Mouse (Mus musculus) embryonic fibroblast, embryonic 13.5 days (primary cell): ENCODE data around the gene D6Ertd527e. TPM values are rescaled to one million over a fixed set of nuclear protein-coding genes. Genes with fewer than 3 reads are reported as not detected.
"Not testable (repeated sequence)": the region's sequence is repeated elsewhere in the genome, so short reads cannot be mapped to it uniquely, and the experiment has no call there.

Experiments used
- H3K27ac ChIP-seq: 2 replicates; pipeline ENCODE4 v1.5.1; 2012; ENCODE audit warnings: low read length, control low read depth, inconsistent platforms; ENCODE audit not compliant: insufficient read depth
- H3K4me1 ChIP-seq: 2 replicates; pipeline ENCODE4 v1.6.1; 2011; ENCODE audit warnings: low read length; ENCODE audit not compliant: control insufficient read depth, insufficient read depth
- H3K4me3 ChIP-seq: 2 replicates; pipeline ENCODE4 v1.5.1; 2011; ENCODE audit warnings: mild to moderate bottlenecking, control low read depth, low read length; ENCODE audit not compliant: insufficient read depth
- CTCF ChIP-seq: IDR thresholded peaks from 2 replicates; pipeline ENCODE4 v1.5.1; 2011; ENCODE audit warnings: mild to moderate bottlenecking, control low read depth, low read length, moderate library complexity, borderline replicate concordance; ENCODE audit not compliant: insufficient read depth
- POLR2A ChIP-seq: IDR thresholded peaks from 2 replicates; pipeline ENCODE4 v1.6.1; 2011; ENCODE audit warnings: low read depth, mild to moderate bottlenecking, control low read depth, low read length, moderate library complexity
- polyA plus RNA-seq: library from polyadenylated mRNA; stranded (reverse); fragments of >200 nt; gene quantifications from 2 replicates; pipeline ENCODE4 v1.2.4, GENCODE M21; 2011; ENCODE audit warnings: low read depth; ENCODE audit not compliant: missing spikeins, insufficient read length

The D6Ertd527e gene
- polyA plus RNA-seq, 1 experiment: 0.60 TPM

- no peak overlapping the region for H3K27ac ChIP-seq
- TF ChIP-seq POLR2A: no peak
- no peak for TF ChIP-seq CTCF
- H3K4me3 ChIP-seq: no peak overlapping the region
- H3K4me1 ChIP-seq: no peaks in the 10 kb centered on the region
Measured at GRCm38 (mm10) chr6:87085026-87085425, 19.5 kb upstream of the D6Ertd527e start.

- H3K27ac ChIP-seq: no peak overlapping the region
- H3K4me1 ChIP-seq: no peaks in the 10 kb centered on the region
- TF ChIP-seq POLR2A (no peak), CTCF (no peak)
- no peak overlapping the region for H3K4me3 ChIP-seq
Measured at GRCm38 (mm10) chr6:87088356-87088755, 16.2 kb upstream of the D6Ertd527e start.

GRCm38 (mm10) chr6:87090877-87091276 is 13.7 kb upstream of the D6Ertd527e start:
- TF ChIP-seq POLR2A (no peak), CTCF (no peak)
- Histone ChIP-seq H3K4me1 (no peaks in the 10 kb centered on the region), H3K27ac (no peak overlapping the region), H3K4me3 (no peak overlapping the region)

- Histone ChIP-seq H3K27ac (no peak overlapping the region), H3K4me3 (no peak overlapping the region), H3K4me1 (no peaks in the 10 kb centered on the region)
- no peak for TF ChIP-seq POLR2A
- TF ChIP-seq CTCF: no peak
Measured at GRCm38 (mm10) chr6:87092476-87092875, 12.1 kb upstream of the D6Ertd527e start.

GRCm38 (mm10) chr6:87093631-87094030 is 10.9 kb upstream of the D6Ertd527e start:
- not testable (repeated sequence) for H3K27ac ChIP-seq, H3K4me3 ChIP-seq, H3K4me1 ChIP-seq

GRCm38 (mm10) chr6:87099261-87099660 is 5.3 kb upstream of the D6Ertd527e start:
- H3K27ac ChIP-seq: no peak overlapping the region
- H3K4me1 ChIP-seq: peaks cover 10% of the 10 kb centered on the region
- H3K4me3 ChIP-seq: no peak overlapping the region
- no peak for TF ChIP-seq POLR2A
- TF ChIP-seq CTCF: no peak

GRCm38 (mm10) chr6:87099671-87100296 is 4.8 kb upstream of the D6Ertd527e start:
- peaks cover 10% of the 10 kb centered on the region for H3K4me1 ChIP-seq
- TF ChIP-seq POLR2A: no peak
- TF ChIP-seq CTCF: no peak
- no peak overlapping the region for H3K4me3 ChIP-seq
- no peak overlapping the region for H3K27ac ChIP-seq

GRCm38 (mm10) chr6:87100297-87101020 is 4.1 kb upstream of the D6Ertd527e start:
- TF ChIP-seq CTCF: no peak
- TF ChIP-seq POLR2A: no peak
- Histone ChIP-seq H3K4me1 (peaks cover 10% of the 10 kb centered on the region), H3K4me3 (no peak overlapping the region), H3K27ac (no peak overlapping the region)

- Histone ChIP-seq H3K27ac (no peak overlapping the region), H3K4me1 (peaks cover 10% of the 10 kb centered on the region), H3K4me3 (no peak overlapping the region)
- peak; percentile 89 for TF ChIP-seq CTCF
- TF ChIP-seq POLR2A: no peak
Measured at GRCm38 (mm10) chr6:87101281-87101954, 3.1 kb upstream of the D6Ertd527e start.

GRCm38 (mm10) chr6:87101955-87102353 is 2.6 kb upstream of the D6Ertd527e start:
- H3K4me1 ChIP-seq: peaks cover 10% of the 10 kb centered on the region
- H3K27ac ChIP-seq: peak overlapping the region; percentile 62
- TF ChIP-seq CTCF (no peak), POLR2A (no peak)
- H3K4me3 ChIP-seq: no peak overlapping the region
